In genomic region chr17:56829171-56829570, GRCm38 (mm10) we compare ENCODE assay signal across 9 mouse cellular contexts. TPM values are rescaled to one million over a fixed set of nuclear protein-coding genes. Genes with fewer than 3 reads are reported as not detected.
DNase-seq lines count a peak whose midpoint lies in the region; ATAC-seq and TF ChIP-seq lines count a peak whose summit lies in the region.
"Had no signal": no experiment of that assay in that cellular context is flagged by ENCODE, and none has a peak within 500 bp of the region (broad histone marks: within the 10 kb centered on the region; RNA-seq: fewer than 3 reads in every experiment).

No protein-coding gene starts in this region.

- H3K27me3 ChIP-seq in lung, embryonic 15.5 days = peaks cover 23% of the 10 kb centered on the region
- H3K27me3 ChIP-seq in forebrain, embryonic 11.5 days (ENCODE audit: control insufficient read depth, insufficient read depth, low read length) = no peaks in the 10 kb centered on the region
- H3K27me3 ChIP-seq in limb, embryonic 13.5 days = peaks cover 33% of the 10 kb centered on the region
- peaks cover 13% of the 10 kb centered on the region for H3K27me3 ChIP-seq in small intestine, adult 2 months (ENCODE audit: control insufficient read depth, insufficient read depth, low read length)

- no peak for TF ChIP-seq POLR2A in small intestine, adult 2 months (IDR thresholded peaks at IDR 0.05; ENCODE audit: low read depth, low read length)

- no peak for TF ChIP-seq CTCF in small intestine, adult 2 months (IDR thresholded peaks at IDR 0.05; ENCODE audit: extremely low read depth, insufficient read length, insufficient replicate concordance, low read depth, low read length)

- H3K9me3 ChIP-seq in lung, embryonic 15.5 days = no peaks in the 10 kb centered on the region
- H3K9me3 ChIP-seq in forebrain, embryonic 11.5 days (ENCODE audit: control insufficient read depth, low read length) = no peaks in the 10 kb centered on the region
- no peaks in the 10 kb centered on the region for H3K9me3 ChIP-seq in limb, embryonic 13.5 days

- 30% methylated on average over 11 of the region's 11 CpGs for WGBS in lung, embryonic 15.5 days
- 26% methylated on average over 11 of the region's 11 CpGs for WGBS in forebrain, embryonic 11.5 days
- 25% methylated on average over 11 of the region's 11 CpGs for WGBS in limb, embryonic 13.5 days
- 43% methylated on average over 11 of the region's 11 CpGs for WGBS in small intestine, adult 2 months

- no peaks in the 10 kb centered on the region for H3K36me3 ChIP-seq in lung, embryonic 15.5 days
- H3K36me3 ChIP-seq in forebrain, embryonic 11.5 days (ENCODE audit: control insufficient read depth, insufficient read depth, low read length) = no peaks in the 10 kb centered on the region
- H3K36me3 ChIP-seq in limb, embryonic 13.5 days = no peaks in the 10 kb centered on the region
- H3K36me3 ChIP-seq in small intestine, adult 2 months (ENCODE audit: control insufficient read depth, insufficient read depth, low read length) = no peaks in the 10 kb centered on the region

- no peak overlapping the region for H3K27ac ChIP-seq in lung, embryonic 15.5 days
- H3K27ac ChIP-seq in forebrain, embryonic 11.5 days (ENCODE audit: low read depth, low read length) = no peak overlapping the region
- no peak overlapping the region for H3K27ac ChIP-seq in limb, embryonic 13.5 days
- no peak overlapping the region for H3K27ac ChIP-seq in small intestine, adult 2 months (ENCODE audit: insufficient read depth, low read depth, low read length)

- H3K4me1 ChIP-seq in lung, embryonic 15.5 days = peaks cover 17% of the 10 kb centered on the region
- peaks cover 7% of the 10 kb centered on the region; the same call in 1 of the 2 replicates for H3K4me1 ChIP-seq in forebrain, embryonic 11.5 days (replicated peaks; ENCODE audit: control insufficient read depth, insufficient read depth, low read length)
- peaks cover 16% of the 10 kb centered on the region for H3K4me1 ChIP-seq in limb, embryonic 13.5 days
- H3K4me1 ChIP-seq in small intestine, adult 2 months (ENCODE audit: control insufficient read depth, insufficient read depth, insufficient read length, low read length) = no peaks in the 10 kb centered on the region; the same call in 1 of the 2 replicates

- ATAC-seq in lung, embryonic 15.5 days (ENCODE audit: borderline replicate concordance, extremely low read depth, low FRiP score, low TSS enrichment) = no peak
- no peak for ATAC-seq in forebrain, embryonic 11.5 days (replicated peaks; ENCODE audit: low FRiP score)
- ATAC-seq in limb, embryonic 13.5 days (ENCODE audit: low FRiP score, low read depth) = no peak

- H3K4me3 ChIP-seq in lung, embryonic 15.5 days = peak overlapping the region; percentile 72
- H3K4me3 ChIP-seq in forebrain, embryonic 11.5 days (ENCODE audit: low read depth, low read length) = peak overlapping the region; percentile 64
- peak overlapping the region; percentile 65 for H3K4me3 ChIP-seq in limb, embryonic 13.5 days
- H3K4me3 ChIP-seq in small intestine, adult 2 months (ENCODE audit: low read depth, low read length) = peak overlapping the region; percentile 61

- H3K4me2 ChIP-seq in lung, embryonic 15.5 days = peak overlapping the region; percentile 91
- H3K4me2 ChIP-seq in forebrain, embryonic 11.5 days (ENCODE audit: low read depth, low read length, severe bottlenecking) = peak overlapping the region; percentile 64
- H3K4me2 ChIP-seq in limb, embryonic 13.5 days (replicated peaks) = peak overlapping the region; percentile 86

- no peak overlapping the region for H3K9ac ChIP-seq in lung, embryonic 15.5 days
- H3K9ac ChIP-seq in forebrain, embryonic 11.5 days (ENCODE audit: low read length) = peak overlapping the region; percentile 2; the same call in 1 of the 2 replicates
- H3K9ac ChIP-seq in limb, embryonic 13.5 days = peak overlapping the region; percentile 63; the same call in 1 of the 2 replicates

- DNase-seq in lung, postnatal 10 days = no peak
- no peak for DNase-seq in forebrain, embryonic 11.5 days (ENCODE audit: low spot score)
- DNase-seq in layer of hippocampus, adult 11-12 months (ENCODE audit: low spot score) = no peak
- DNase-seq in urinary bladder, adult 18-20 months (ENCODE audit: low spot score in 2 of 2) = no peak
- no peak for DNase-seq in spleen, postnatal 4 days (ENCODE audit: low spot score in 2 of 2)
- DNase-seq: right cerebral cortex, postnatal 25 days had no signal

RNA-seq across cellular contexts. Expression of gene Rfx2, which starts 1.6 kb away (rescaled TPM):
- polyA plus RNA-seq in lung, embryonic 15.5 days (2015; fragmentation: Nextera tagmentation; extraction: Ambion mirVana) = 5.2 and 6.0 TPM in 2 replicates
- 10.9 and 11.1 TPM in 2 replicates for polyA plus RNA-seq in forebrain, embryonic 11.5 days (2014; fragmentation: Nextera tagmentation; extraction: Ambion mirVana)
- 4.5 and 4.9 TPM in 2 replicates for polyA plus RNA-seq in limb, embryonic 13.5 days (2015; fragmentation: Nextera tagmentation; extraction: Ambion mirVana)
- 7.7 and 15.4 TPM in 2 replicates for polyA plus RNA-seq in small intestine, adult 2 months (2012; rRNA removed)

RNA-seq across cellular contexts. Expression of gene Acsbg2, which starts 45.1 kb away (rescaled TPM):
- not detected in 2 replicates for polyA plus RNA-seq in lung, embryonic 15.5 days (2015; fragmentation: Nextera tagmentation; extraction: Ambion mirVana)
- polyA plus RNA-seq in forebrain, embryonic 11.5 days (2014; fragmentation: Nextera tagmentation; extraction: Ambion mirVana) = not detected in 2 replicates
- not detected in 2 replicates for polyA plus RNA-seq in limb, embryonic 13.5 days (2015; fragmentation: Nextera tagmentation; extraction: Ambion mirVana)
- polyA plus RNA-seq in small intestine, adult 2 months (2012; rRNA removed) = not detected in 2 replicates

RNA-seq across cellular contexts. Expression of gene 1700061G19Rik, which starts 46.1 kb away (rescaled TPM):
- 0.23 and 0.35 TPM in 2 replicates for polyA plus RNA-seq in lung, embryonic 15.5 days (2015; fragmentation: Nextera tagmentation; extraction: Ambion mirVana)
- 0.53 and 0.57 TPM in 2 replicates for polyA plus RNA-seq in forebrain, embryonic 11.5 days (2014; fragmentation: Nextera tagmentation; extraction: Ambion mirVana)
- 0.29 and 0.47 TPM in 2 replicates for polyA plus RNA-seq in limb, embryonic 13.5 days (2015; fragmentation: Nextera tagmentation; extraction: Ambion mirVana)
- not detected in 2 replicates for polyA plus RNA-seq in small intestine, adult 2 months (2012; rRNA removed)

RNA-seq across cellular contexts. Expression of gene Prr22, which starts 59.1 kb away (rescaled TPM):
- 1.0 and 1.2 TPM in 2 replicates for polyA plus RNA-seq in lung, embryonic 15.5 days (2015; fragmentation: Nextera tagmentation; extraction: Ambion mirVana)
- 1.3 and 1.8 TPM in 2 replicates for polyA plus RNA-seq in forebrain, embryonic 11.5 days (2014; fragmentation: Nextera tagmentation; extraction: Ambion mirVana)
- polyA plus RNA-seq in limb, embryonic 13.5 days (2015; fragmentation: Nextera tagmentation; extraction: Ambion mirVana) = 1.4 and 1.5 TPM in 2 replicates
- 2.0 and 3.7 TPM in 2 replicates for polyA plus RNA-seq in small intestine, adult 2 months (2012; rRNA removed)
